Mouse (Mus musculus) megakaryocyte, embryonic 14.5 days (primary cell): ENCODE measurements around the gene Lix1l.

Experiments
- FLI1 ChIP-seq: IDR thresholded peaks from 2 replicates; pipeline ENCODE4 v1.6.1; 2012; ENCODE audit warnings: low read length, inconsistent platforms, mixed read lengths
- GATA1 ChIP-seq: IDR thresholded peaks from 3 replicates; pipeline ENCODE4 v1.6.1; 2012; ENCODE audit warnings: mixed read lengths, low read length, inconsistent platforms, borderline replicate concordance

GRCm38 (mm10) chr3:96555041-96555596 is 45.8 kb upstream of the Lix1l start:
- TF ChIP-seq GATA1 (no peak), FLI1 (no peak)
